Mouse (Mus musculus) bone marrow, adult 2 months (tissue): ENCODE results near the gene Cmtm7.

Experiments
- CTCF ChIP-seq: fragments of 200-500 bp; IDR thresholded peaks from 2 replicates; pipeline ENCODE4 v1.5.1; 2011; ENCODE audit warnings: low read length, control low read depth; ENCODE audit not compliant: control insufficient read depth, insufficient read depth
- POLR2A ChIP-seq: fragments of 200-500 bp; IDR thresholded peaks from 2 replicates; pipeline ENCODE4 v1.6.1; 2011; ENCODE audit warnings: low read depth, mild to moderate bottlenecking, control low read depth, low read length, borderline replicate concordance; ENCODE audit not compliant: control insufficient read depth

GRCm38 (mm10) chr9:114731871-114732682, 49.6 kb downstream of the Cmtm7 start:
- TF ChIP-seq CTCF (no peak), POLR2A (no peak)
